Mouse (Mus musculus): ENCODE data around the gene Fam71d.

DNA sequence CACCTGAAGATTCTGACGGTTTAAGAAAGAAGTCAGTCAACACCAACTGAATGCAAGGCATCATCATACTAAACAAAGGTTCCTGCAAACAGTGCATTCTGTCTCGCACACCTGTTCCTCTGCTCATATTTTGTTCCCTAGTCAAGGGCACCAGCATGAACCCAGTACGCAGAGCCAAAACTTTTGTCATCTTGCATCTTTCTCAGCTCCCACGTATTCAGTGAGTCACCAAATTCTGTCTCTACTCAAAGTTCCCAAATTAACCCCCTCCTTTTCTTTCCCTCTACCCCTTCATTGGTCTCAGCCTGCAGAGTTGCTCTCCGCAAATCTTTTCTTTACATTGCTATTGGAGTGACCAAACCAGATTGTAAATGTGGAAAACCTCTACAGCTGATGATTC lies 2.5 kb upstream of the Fam71d start:
- TF ChIP-seq GATA1 (IDR thresholded peaks at IDR 0.05; ENCODE audit: borderline replicate concordance, low read length) (no peak), FLI1 (IDR thresholded peaks at IDR 0.05; ENCODE audit: low read length) (no peak)
